Mouse (Mus musculus): ENCODE results near the gene Pacrg.

Gene Pacrg

DNA sequence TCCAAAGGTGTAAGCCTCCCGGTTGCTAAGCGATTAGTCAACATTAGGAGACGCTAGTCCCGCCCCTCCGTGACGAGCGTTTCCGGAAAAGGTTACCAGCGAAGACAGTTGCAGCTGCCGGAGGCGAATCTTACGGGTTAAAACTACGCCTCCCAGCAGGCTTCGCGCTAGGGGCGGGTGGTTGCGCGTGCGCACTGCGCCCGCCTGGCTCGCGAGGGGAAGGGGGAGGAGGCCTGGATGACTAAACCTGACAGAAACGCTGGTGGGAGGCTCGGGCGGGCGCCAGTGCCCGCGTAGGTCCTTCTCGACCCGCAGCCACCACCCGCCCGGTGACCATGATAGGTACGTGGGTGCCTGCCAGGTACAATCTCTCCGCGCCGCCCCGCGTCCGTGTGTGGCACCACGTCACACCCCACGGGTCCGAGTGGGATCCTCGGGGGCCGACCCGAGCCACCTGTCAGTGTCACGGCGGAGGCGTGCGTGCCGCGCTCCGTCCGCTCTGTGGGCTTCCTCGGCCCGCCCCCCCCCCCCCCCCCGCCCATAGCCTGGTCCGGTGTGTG is at the start of gene Pacrg, which contains the start of gene Prkn:
Gene Pacrg (minus strand): TSS at position 164 of the 560 bp plus-strand sequence.
Gene Prkn (plus strand): TSS at position 237 of the 560 bp plus-strand sequence.
- in situ Hi-C loops (cut with MboI; ENCODE audit: low sequenced_read_pairs), result no loop called here

DNA sequence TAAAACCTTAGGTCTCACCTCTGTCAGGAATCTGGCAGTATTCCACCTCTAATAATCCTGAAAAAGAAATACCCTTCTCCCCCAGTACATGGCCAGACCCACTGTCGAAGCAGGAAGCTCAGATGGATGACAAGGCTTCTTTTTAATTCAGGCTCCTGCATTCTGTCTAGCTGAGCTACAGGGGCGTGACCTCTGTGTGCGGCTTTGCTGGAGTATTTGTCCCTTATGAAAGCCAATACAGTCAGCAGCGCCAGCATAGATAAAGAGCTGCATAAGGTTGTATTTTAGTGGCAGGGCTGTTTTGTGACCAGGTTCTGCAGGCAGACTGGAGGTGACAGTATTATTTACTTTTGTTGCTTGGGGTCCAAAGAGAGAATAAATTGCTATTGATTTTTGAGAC is 47.8 kb upstream of the Pacrg start:
- in situ Hi-C loops (cut with MboI; ENCODE audit: low sequenced_read_pairs), result no loop called here

- in situ Hi-C loops (cut with MboI; ENCODE audit: low sequenced_read_pairs), result no loop called here
Observed at GRCm38 (mm10) chr17:10882260-10882659, 42.1 kb upstream of the Pacrg start.

- in situ Hi-C loops (cut with MboI; ENCODE audit: low sequenced_read_pairs), result no loop called here
Observed at GRCm38 (mm10) chr17:10878986-10879385, 38.9 kb upstream of the Pacrg start.

- in situ Hi-C loops (cut with MboI; ENCODE audit: low sequenced_read_pairs), result no loop called here
Observed at GRCm38 (mm10) chr17:10874208-10875187, 34.4 kb upstream of the Pacrg start.

- in situ Hi-C loops (cut with MboI; ENCODE audit: low sequenced_read_pairs), result no loop called here
Observed at GRCm38 (mm10) chr17:10854207-10854606, 14.1 kb upstream of the Pacrg start.

- in situ Hi-C loops (cut with MboI; ENCODE audit: low sequenced_read_pairs), result no loop called here
Observed at GRCm38 (mm10) chr17:10840731-10841201, 655 bp upstream of the Pacrg start.

DNA sequence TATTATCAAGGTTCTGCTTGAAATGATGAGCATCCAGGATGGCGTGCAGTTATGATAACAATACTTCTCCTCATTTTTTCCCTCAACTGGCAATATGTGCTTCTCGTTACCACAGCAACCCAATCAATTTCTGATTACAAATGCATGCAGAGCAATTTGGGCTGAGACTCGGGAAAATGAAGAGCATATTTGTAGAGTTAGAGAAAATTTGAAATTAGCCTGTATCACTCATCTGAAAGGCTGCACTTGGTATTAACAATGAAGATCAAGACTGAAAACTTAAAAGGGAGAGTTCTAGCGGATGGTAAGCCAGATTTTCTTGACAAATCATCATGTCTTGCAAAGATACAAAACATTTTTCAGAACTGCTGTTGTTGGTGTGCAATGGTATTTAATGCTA is 21.1 kb downstream of the Pacrg start:
- in situ Hi-C loops (cut with MboI; ENCODE audit: low sequenced_read_pairs), result no loop called here

DNA sequence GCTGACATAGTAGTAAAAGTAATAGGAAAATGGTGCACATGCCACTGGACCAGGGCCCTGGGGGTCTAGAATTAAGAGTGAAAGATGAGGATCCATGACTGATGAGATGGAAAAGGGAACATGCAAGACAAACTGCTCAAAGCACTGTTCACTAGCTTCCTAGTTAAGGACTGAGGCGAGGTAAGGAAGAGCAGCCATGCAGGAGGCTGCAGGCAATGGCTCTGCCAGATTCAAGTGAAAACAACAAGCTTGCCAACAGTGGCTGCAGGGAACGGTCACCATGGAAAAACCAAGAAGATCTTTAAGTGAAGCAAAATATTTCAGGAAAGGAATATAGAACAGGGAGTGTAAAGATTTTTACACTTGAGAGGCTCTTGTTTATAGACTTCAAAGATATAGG is 31.5 kb downstream of the Pacrg start:
- in situ Hi-C loops (cut with MboI; ENCODE audit: low sequenced_read_pairs), result no loop called here

DNA sequence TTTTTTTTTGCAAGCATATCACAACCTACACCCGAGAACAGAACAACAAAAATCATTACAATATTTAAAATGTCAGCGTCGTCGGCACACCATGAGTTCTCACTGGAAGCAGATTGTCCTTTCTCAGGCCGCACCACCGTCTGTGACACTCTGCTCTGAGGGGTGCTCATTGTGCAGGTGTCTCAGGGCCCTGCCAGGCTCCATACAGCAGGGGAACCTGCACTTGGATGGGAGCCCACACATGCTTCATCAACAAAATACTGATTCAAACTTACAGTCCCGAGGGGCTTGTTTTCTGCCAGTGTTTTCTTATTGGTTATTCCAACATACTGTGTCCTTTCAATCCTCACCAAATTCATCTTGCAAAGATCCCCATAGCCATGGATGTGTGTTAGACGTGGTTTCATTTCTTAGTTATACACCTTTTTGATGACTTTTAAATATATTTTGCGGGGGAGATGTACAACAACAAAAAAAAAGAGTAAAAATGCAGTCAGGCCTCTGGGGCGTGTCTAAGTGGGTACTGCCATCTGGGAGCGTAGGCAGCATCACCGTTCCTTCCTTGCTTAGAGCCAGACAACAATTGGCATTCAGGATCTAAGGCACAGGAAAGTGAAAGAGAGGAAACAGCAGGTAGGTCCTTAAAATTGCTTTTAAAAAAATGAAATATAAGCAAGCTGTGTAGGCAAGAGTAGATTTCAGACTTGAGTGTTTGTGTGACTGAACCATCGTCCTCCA is 32.7 kb downstream of the Pacrg start:
- in situ Hi-C loops (cut with MboI; ENCODE audit: low sequenced_read_pairs), result no loop called here

GRCm38 (mm10) chr17:10806692-10807091 is 33.4 kb downstream of the Pacrg start:
- in situ Hi-C loops (cut with MboI; ENCODE audit: low sequenced_read_pairs), result no loop called here

GRCm38 (mm10) chr17:10791661-10792060 is 48.5 kb downstream of the Pacrg start:
- in situ Hi-C loops (cut with MboI; ENCODE audit: low sequenced_read_pairs), result no loop called here

GRCm38 (mm10) chr17:10784401-10784920 is 55.6 kb downstream of the Pacrg start:
- in situ Hi-C loops (cut with MboI; ENCODE audit: low sequenced_read_pairs), result no loop called here

DNA sequence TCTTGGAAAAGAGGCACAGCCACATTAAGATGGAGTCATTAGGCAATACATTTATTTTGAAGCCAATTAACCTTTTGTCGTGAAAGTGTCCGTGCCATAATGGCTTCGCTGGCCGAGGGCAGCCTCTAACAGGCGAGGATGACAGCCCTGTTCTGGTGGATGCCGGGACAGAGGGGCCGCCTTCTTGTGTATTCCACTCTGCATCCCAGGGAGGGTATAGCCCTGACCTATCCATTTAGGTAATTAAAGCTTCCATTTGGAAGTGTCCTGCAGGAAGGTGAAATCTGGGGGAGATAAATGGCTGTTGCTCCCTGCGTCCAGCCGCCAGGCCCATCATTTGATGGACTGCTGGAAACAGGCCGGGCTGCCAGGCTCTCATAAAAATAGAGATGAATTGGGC is 63.6 kb downstream of the Pacrg start:
- in situ Hi-C loops (cut with MboI; ENCODE audit: low sequenced_read_pairs), result no loop called here

DNA sequence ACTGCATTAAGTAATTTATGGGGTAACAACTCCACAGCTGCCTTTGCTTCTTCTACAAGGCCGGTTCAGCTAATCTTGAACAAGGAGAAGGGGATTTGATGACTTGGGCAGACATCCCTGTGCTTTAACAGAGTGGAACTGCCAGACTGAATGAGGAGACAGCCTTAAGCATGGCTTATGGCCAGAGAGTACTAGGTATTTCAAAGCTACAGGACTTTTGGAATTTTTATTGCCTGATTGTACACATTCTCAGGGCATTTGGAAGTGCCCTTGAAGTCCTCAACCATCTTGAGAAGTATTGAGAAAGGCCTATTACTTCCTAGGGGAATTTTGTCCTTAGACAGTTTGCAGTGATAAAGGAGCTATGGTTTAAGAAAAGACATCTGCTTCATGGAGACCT is 65.6 kb downstream of the Pacrg start:
- in situ Hi-C loops (cut with MboI; ENCODE audit: low sequenced_read_pairs), result no loop called here

DNA sequence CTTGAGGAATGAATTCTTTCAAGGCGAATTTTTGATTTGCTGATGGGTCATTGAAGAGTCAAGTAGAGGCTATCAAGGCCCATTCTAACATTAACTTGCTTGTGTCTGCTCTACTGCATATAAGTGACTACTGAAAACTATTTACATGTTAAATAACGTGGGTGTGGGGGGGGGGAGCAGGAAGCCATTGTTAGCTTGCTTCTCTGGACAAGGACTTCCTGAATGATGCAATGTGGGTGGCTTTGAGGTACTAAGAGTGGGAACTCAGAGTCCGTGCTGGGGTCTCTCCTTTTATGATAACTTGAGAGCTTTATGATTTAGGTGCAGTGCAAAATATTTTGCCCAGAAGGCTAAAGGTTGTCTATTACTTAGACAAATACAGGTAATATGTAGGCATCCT is 67.9 kb downstream of the Pacrg start:
- in situ Hi-C loops (cut with MboI; ENCODE audit: low sequenced_read_pairs), result no loop called here

DNA sequence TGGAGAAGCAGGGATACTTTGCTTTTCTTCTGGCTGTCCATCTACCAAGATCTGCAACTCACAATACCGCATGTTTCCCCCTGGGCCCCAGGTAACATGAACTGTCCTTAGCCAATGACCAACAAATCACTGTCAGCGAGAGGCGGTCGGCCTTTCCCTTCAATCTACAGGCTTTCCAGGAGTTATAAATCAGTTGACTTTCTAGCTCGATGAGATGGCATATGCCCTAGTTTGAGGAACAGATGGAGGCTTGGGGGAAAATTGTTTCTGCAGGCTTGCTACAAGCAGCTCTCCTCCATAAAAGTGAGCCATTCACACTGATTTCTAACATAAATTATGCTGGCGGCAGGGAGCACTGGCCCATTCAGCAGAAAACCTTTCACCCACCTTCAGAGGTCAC is 70.2 kb downstream of the Pacrg start:
- in situ Hi-C loops (cut with MboI; ENCODE audit: low sequenced_read_pairs), result no loop called here

DNA sequence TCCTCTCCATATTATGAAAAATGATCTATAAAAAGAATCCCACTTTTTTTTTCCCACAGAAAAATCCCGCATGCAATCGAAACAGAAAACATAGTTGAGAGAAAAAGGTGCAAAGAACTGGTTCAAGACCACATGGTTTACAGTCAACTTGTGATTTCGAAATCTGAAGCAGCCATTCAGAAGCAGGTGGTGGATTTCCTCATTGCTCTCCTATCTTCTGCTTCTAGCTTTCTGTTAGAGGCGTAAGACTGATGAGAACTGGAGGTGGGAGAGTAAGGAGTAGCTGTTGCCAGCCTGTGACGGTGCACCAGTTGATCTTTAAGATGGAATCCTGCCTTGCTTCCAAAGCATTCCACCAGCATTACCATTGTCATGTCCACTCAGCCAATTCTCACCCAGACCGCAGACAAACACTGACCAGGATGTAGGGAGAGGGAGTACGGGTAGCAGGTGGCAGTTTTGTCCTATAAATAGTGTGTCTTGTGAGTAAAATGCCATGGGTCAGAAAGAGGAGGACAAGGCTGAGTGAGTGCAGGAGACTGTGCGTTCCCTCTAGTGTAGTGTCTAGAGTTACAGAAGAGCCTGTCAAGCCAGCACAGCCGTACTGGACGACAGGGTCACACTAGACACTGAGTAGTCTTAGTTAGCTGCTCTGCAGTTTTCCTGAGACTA is 73.2 kb downstream of the Pacrg start:
- in situ Hi-C loops (cut with MboI; ENCODE audit: low sequenced_read_pairs), result no loop called here

- in situ Hi-C loops (cut with MboI; ENCODE audit: low sequenced_read_pairs), result no loop called here
Observed at GRCm38 (mm10) chr17:10764343-10764742, 75.8 kb downstream of the Pacrg start.

GRCm38 (mm10) chr17:10757455-10757854 is 82.7 kb downstream of the Pacrg start:
- in situ Hi-C loops (cut with MboI; ENCODE audit: low sequenced_read_pairs), result no loop called here
